Mouse (Mus musculus) thymus, postnatal 25 days (tissue): Measurements from ENCODE around the gene Eml1.

ENCODE experiments used
- DNase-seq: peaks from one replicate; pipeline ENCODE4 v3.0.0; 2022

The Eml1 gene

DNA sequence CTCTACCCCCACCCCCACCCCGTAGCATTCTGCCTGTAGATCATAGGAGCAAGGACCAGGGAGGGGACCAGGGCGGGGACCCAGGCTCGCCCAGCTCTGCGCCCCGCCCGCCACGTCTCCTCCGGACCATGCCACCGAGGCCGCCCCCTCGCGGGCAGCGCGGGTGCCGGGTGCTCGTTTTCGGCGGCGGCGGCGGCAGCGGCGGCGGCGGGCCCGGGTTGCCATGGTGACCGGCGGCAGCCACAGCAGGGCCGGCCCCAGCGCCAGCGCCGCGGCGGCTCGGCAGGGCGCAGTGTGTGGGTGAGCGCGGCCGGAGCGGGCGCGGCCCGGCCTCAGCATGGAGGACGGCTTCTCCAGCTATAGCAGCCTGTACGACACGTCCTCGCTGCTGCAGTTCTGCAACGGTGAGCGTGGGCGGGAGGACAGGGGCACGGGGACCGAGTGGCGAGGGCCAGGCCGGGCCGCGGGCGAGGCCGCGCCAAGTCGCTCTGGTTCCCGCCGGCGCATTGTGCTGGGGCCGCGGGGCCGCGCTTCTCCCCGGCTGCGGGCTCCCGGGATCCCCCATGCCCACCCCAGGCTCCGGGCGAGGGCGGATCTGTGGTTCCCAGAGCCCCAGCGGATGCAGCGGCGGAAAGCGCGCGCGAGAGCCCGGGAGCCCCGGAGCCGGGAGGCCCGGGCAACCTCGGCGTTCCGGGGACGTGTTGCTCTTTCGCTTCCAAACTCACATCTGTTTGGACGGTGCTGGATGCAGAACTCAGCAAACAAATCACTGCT, 52.3 kb downstream of the Eml1 start:
- peak; percentile 74 for DNase-seq

DNA sequence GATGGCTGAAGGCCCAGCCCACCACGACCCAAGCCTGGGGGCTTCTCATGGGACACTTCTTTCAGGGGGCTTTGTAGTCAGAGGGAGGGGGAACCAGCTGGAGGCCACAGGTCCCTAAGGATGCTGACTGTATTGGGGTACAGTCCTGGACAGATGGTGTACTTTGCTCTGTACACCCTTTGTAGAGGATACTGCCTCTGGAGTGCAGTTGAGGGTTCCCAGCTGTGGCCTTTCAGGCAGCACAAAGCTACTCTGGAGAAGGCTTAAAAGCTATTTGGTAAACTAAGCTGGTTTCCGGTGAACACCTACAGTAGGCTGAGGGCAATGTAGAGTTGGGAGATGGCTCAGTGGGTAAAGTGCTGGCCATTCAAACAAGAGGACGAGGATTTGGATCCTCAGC, 60.2 kb downstream of the Eml1 start:
- no peak for DNase-seq

DNA sequence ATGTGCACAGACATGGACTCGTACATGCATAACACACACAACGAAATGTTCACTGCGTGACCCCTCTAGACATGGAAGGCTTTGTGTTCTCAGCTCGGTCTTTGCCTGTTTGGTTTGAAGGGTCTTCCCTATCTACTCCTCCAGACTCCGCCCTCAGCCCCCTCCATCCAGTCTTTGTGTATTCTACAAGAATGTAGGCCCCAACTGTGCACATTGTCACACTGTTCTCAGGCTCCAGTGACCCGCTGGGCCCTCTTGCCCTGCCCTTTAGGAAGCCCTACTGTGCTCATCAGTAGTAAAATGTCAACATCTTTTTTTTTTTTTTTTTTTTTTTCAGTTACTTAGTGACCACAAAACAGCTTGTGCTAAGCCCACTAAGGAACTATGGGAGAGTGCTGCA, 61.0 kb downstream of the Eml1 start:
- DNase-seq, result no peak

DNA sequence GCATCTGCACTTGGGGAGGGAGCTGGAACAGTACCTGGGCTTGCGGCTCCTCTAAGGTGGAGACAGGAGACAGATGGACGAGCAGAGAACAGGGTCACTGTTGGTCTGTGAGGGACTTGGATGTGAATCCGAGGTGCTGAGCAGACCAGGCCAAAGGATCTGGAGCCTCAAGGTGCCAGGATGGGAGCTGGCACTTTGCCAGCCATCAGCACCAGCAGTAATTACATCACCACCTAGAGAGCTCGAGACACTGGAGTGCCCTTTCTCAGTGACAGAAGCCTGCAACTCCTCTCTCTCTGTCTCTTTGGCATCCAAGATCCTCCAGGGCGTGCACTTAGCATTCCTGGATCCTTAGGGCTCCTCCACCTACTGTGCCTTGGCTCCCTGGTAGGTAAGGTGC, 61.8 kb downstream of the Eml1 start:
- no peak for DNase-seq

DNA sequence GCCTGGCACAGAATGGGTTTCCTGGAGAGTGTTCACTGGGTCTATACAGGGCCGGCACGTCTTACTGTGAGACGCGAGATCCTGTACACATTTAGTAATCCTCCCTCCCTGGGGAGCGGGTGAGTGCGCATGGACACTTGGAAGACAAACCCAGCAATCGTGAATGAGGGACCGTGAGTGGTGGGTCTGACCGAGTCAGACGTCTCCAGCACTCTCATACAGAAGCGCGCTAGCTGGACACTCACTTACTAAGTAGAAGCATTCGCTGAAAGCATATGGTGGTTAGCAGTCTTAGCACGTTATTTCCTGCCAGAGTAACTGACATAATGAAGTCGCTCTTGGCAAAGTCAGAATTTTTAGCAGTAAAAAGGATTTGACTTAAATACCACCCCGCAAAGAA, 62.3 kb downstream of the Eml1 start:
- no peak for DNase-seq

DNA sequence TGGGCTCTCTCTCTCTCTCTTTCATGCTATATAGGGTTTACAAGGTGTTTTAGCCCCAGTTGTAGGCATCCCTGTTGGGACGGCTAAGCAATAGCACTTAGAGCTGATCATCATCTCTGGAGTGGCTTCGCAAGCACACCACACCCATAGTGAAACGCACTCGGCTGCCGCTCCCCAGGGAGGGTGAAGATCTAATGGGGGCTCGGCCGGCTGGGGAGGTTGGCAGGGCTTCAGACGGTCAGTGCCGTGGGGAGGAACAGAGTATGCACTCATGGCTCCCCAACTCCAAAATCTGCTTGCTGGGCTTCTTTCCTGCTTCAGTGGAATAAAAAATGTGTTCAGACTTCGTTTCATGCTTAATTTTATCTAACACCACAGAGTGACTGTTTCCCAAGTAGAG, 62.7 kb downstream of the Eml1 start:
- no peak for DNase-seq

DNA sequence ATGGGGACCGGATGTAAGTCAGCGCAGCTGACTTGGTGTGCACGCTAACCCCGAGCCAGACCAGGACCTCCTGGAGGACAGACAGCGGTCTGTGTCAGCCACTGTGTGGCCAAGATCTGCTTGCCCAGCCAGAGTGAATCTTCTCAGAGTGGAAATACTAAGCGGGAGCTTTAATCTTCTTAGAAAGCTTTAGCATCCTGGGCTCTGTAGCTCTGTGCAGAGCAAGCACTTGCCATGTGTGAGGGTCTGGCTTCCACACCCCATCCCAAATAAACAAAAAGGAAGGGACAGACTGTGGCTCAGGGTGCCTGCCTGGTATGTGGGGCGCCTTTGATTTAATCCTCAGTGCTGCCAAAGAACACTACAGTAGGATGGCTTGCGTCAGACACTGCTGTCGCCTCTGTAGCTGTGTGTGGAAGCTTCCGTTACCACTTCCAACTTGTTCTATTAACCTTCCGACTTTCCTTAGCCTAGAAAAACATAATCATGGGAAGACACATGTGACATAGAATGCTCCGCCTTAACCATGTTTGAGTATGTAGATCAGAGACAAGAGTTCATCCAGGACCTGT, 64.8 kb downstream of the Eml1 start:
- DNase-seq, result no peak

DNA sequence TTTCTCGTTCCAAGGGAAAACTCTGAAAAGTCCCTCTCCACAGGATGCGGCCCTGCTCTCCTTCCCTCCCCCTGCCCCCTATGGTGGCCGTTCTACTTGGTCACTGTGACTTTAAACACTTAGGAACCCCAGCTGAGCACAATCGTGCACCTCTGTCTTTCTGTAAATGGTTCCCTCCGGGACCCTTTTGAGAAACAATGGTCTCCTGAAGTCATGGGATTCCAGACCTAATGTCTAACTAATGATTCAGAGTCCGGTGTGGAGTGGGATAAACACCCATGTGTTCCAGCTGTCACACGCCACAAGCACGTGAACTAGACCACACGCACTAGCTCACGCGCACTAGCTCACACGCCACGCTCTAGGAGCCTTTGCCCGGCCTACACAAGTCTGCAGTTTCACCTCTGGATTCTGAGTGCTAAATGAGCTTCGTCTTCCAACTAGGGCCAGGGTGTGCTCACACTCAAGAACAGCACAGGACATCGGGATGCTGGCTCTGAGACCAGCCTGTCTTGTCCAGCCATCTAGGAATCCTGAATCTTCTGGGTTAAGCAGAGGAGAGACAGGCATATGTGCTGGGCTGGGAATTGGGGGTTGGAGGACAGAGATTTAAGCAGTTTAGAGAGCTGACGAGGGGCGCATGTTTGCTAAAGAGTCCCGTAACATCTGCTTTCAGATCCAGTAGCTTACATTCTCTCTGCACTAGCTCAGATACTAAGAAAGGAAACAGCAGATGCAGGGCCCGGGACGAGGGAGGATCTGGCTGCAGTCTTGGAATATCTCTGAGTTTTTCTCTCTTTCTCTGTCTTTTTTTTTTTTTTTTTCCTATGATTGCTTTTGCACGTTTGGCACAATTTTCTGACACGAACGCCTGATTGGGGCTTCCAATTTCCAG, 65.5 kb downstream of the Eml1 start:
- no peak for DNase-seq

DNA sequence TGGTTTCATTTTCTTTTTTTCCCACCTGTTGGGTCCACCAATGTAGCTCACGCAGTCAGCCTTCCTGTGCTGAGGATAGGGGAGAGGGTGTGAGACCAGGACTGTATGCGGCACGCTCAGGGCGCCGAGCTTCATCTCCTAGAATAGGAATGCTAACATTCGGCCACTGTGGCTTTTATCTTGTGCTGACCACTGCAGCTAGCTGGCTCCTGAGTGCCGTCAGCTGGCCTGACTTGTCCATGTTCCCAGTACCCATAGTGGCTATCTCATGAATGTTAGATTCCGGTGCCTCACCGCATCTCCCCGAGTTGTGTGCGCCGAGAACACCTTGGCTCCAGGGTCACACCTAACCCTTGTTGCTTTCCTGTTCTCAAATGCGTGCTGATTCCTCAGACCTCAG, 66.7 kb downstream of the Eml1 start:
- no peak for DNase-seq

DNA sequence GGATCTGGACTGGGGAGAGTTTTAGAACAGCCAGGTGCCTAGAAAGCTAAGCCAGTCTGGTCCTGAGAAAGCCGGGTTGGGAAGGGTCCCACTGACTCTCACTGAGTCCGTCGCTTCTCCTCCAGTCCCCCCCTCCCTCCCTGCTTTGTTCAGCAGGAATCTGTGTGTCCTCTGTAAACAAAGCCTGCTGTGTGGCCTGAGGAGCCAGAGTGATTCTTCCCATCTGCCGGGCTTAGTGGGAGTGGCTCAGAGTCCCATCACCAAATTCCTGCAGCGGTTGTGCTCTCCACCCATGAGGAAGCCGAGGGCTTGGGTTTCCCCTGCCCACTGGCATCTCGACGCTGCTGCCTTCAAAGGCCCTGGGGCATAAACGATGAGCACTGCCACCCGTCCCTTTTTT, 72.5 kb downstream of the Eml1 start:
- DNase-seq, result no peak

DNA sequence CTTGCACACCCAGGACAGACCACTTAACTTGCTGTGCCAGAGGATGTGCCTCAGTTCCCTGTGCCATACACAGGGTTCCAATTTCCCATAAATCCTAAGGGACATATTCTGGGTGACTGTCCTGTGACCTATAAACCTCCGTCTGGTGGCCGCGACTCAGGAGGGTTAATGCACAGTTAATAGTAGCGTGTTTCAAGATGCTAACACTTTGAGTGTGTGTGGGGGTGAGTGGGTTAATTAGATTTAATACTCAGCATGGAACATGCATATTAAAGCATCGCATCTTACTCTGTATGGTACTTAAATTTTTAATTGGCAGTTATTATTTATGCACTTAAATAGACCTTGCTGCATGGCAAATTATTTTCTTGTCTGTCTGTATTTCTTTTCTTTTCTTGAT, 73.0 kb downstream of the Eml1 start:
- DNase-seq, result no peak

DNA sequence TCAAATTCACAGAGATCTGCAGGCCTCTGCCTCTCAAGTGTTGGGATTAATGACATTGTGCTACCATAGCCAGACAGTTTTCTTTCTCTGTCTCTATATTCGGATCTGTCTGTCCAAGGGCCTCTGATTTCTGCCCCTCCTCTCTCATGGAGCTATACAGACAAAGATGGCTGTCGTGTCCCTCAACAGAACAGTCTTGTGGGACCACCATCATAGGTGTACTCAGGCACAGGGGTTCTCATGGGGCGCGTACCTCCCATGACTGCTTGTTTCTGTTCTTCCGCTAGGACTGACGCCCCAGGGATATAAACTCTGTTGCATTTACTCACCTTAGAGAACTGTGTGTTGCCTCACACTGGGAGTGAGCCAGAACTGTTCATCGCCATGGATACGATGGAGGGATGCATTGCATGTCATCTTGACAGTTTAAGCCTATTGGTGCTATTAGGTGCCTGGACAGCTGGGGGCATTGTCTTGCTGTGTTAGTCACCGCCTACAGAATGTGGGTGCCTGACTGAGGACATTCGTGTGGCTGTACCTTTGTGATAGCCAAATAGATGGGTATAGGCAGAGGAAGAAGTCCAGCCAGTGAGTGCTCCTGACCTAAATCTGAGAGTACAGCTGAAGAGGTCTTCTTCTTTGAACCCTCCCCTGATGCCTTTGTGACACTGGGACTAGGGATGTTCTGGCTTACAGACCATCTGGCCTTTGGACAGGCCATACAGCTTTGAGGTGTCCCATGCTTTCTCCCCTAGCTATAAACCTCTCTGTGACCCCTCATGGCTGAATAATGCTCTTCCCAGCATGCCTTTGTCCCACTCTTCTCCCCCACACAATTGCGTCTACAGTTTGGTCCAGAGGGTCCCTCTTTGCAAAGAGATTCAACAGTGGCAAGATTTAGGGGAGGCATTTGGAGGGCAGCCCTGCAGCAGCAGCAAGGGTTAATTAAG, 73.7 kb downstream of the Eml1 start:
- DNase-seq, result no peak

DNA sequence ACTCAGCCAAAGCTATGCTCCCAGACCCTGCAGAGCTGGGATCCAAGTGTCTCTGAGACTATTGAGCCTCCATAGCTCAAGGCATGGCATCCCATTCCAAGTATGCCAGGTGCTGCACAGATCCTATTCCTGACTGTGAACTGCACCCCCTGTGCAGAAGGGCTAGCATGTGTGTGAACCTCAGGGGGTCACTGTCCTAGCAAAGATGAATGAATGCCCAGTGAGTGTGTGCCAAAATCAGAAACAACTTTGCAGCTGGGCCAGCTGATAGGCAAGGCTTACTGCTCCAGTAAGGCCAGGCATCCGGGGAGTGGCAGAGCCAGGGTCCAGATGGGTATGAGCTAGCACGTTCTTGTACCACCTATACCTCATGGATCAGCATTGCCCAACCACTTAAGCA, 76.0 kb downstream of the Eml1 start:
- DNase-seq, result no peak

DNA sequence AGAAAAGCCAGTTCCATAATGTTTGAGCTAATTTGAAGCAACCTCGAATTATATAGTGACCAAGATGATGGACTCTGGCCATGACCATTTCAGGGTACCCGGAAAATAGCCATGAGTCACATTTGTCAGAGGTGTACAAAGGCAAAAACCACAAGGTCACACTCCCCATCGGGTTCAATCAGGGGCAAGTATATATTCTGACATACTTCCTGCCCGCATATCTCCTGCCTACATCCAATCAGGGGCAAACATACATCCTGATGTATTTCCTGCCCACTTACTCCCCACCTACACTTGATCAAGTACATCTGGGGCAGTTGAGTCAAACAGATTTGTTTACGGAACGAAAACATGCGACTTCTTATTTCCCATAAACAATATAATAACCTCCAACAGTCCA, 77.6 kb downstream of the Eml1 start:
- DNase-seq, result no peak

DNA sequence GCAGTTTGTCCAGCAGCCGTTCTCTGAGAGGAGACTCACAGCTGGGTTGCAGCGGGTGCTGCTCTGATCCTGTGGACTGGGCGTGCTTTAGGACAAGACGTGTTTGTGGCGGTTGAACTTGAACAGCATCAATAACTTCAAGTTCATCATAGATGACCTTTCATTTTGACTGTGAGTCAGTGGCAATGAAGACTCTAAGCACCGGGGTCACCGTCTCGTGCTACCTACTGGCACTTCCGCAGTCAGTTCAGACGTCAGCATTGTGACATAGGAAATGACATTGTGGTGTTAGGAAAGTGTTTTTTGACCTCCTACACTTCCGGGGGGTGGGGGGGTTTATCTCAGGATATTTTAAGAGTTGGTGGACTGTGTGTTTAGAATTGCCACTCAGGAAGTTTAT, 79.2 kb downstream of the Eml1 start:
- no peak for DNase-seq

DNA sequence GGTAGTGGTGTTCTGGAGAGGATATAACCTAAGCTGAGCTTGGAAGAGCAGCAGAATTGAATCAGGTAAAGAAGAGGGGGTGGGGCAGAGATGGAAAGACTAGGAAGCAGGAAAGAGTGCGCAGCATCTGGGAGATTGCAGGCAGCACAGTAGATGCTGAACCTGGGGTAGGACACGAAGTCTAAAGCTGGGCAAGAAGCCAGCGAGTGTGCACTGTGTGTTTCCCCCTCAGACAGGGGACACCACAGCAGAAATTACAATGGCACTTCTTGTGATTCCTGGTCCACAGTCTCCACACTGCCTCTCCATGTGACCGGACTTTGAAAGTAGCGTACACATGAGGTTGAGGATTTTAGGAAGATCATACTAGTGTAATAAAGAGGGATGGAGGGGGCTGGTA, 79.8 kb downstream of the Eml1 start:
- no peak for DNase-seq

DNA sequence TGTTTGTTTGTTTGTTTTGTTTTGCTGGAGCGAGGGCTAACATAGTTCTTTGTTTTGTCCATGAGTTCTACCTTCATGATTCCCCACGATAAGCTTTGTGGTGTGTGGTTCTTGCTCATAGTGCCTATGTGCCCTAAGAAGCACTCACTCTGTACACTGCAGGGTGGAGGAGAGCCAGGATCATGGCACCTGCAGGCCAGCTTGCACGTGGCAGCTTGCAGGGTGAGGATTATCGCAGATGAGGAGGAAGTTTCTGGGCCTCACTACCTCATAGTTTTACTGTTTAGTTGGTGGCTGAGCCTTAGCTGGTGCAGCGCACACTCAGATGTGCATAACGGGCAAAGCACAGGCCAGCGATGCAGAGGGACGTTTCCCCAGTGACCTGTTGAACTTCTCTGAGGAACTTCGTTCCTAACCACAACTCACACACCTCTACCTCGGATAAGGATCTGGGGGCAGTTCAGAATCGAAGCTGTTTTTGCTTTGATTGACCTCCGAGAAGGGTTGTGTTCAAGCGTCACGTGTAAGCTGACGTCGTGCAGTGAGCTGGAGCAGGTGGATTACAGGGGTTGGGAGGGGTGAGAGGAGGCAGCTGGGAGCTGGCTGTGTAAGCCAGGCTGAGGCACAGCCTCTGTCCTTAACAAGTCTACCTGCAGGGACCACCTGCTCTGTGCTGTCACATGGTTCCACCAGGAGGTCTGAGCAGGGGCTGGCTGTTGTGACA, 81.6 kb downstream of the Eml1 start:
- peak; percentile 6 for DNase-seq

DNA sequence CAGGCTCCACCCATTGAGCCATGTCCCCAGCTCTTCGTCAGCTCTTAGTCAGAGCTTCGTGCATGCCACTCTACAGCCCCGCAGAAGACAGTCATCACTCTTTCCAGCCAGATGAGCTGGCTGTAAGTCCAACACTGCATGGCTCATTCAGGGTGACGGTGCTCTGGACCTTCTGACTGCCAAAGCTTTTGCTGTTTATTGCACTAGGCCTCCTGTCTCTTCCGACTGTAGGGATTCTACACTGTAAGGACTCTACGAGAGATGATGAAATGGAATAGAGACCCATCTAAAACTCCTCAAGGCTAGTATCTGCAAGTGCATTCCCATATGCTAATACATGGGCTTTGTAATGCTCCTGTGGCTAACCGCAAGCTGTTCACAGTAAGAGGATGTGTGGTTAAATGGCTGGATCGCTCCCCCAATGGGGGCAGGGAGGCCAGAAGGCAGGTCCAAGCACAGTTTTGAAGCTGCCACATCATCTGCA, 82.8 kb downstream of the Eml1 start:
- DNase-seq, result peak; percentile 9

DNA sequence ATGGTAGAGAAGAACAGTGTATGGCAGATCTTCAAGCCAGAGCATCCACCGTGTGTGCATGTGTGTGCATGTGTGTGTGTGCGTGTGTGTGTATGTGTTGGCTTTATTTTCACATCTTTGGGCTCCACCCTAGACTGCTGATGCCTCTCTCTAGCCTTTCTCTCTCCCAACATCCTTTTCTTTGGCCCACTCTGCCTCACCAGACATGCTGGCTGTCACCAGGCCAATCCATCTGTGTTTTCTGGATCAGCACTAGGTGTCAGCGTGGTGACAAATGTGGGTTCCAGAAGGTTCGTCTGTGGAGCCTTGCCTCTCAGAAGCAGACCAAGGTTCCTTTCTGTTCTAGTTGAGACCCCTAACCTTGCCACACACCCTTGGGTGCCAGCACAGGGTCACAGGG, 84.2 kb downstream of the Eml1 start:
- DNase-seq, result no peak

DNA sequence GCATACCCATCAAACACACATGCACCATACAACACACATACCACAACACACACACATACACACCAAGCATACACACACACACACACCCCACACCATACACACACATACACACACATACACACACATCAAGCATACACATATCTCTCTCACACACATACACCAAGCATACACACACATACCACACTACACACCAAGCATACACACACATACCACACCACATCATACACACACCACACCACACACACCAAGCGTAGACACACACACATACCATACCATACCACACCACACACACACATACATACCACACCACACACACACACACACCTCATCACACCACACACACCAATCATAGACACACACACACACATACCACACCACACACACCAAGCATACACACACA, 102.1 kb downstream of the Eml1 start:
- DNase-seq, result no peak

DNA sequence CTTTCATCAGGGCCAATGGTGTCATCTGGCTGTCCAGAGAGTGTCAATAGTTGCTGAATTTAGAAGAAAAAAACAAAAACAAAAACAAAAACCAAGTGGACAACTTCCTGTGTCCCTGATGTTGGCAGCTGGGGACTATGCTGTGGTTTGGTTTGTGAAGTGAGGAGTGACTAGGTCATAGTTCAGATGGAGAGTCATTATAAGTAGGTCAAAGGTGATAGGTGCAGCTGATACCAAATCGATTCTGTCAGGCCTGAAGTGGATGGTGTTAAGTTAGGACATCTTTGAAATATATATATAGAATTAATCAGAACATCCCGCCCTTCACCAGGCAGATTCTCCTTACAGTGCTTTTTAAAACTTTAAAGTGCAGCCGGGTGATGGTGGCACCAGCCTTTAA, 103.7 kb downstream of the Eml1 start:
- no peak for DNase-seq

DNA sequence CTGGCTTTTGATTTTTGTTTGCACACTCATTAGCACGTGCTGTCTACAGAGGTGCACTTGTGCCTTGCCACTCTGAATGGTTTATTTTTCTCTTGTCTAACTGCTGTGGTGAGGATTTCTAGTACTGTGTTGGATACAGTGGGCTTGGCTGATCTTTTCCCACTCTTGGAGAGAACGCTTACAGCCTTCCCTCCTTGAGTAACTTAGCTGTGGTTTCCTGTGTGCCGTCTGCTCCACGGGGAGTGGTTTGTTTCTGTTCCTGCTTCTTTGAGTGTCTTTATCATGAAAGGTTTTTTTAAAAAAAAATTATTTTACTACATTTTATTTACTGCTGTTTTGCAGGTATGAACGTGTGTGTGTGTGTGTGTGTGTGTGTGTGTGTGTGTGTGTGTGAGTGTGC, 108.0 kb downstream of the Eml1 start:
- no peak for DNase-seq
